Mouse (Mus musculus) hindbrain, embryonic 15.5 days (tissue): ENCODE results near the gene Wdr76. TPM values are rescaled to one million over a fixed set of nuclear protein-coding genes. Genes with fewer than 3 reads are reported as not detected.
A peak's percentile ranks its signal among the peaks of the same experiment; 100 is the strongest.

ENCODE experiments used
- ATAC-seq: fragments of 200-750 bp; cut with Nextera tagmentation; 2 replicates; pipeline ENCODE4 v1.8.0; 2017; ENCODE audit warnings: low read depth, moderate number of reproducible peaks, moderate TSS enrichment; ENCODE audit not compliant: low FRiP score
- H3K27ac ChIP-seq: fragments of 300-500 bp; sonication (generic); replicated peaks from 2 replicates; pipeline ENCODE4 v1.5.1; 2015; ENCODE audit warnings: mild to moderate bottlenecking, inconsistent platforms
- H3K27me3 ChIP-seq: fragments of 300-500 bp; sonication (generic); 2 replicates; pipeline ENCODE4 v1.6.1; 2015; ENCODE audit warnings: control low read depth, inconsistent platforms
- H3K36me3 ChIP-seq: fragments of 300-500 bp; sonication (generic); 2 replicates; pipeline ENCODE4 v1.6.1; 2015; ENCODE audit warnings: control low read depth, inconsistent platforms
- H3K4me1 ChIP-seq: fragments of 300-500 bp; sonication (generic); replicated peaks from 2 replicates; pipeline ENCODE4 v1.6.1; 2015; ENCODE audit warnings: control low read depth, inconsistent platforms
- H3K4me2 ChIP-seq: fragments of 300-500 bp; sonication (generic); 2 replicates; pipeline ENCODE4 v1.6.1; 2015; ENCODE audit warnings: moderate library complexity, mild to moderate bottlenecking, inconsistent platforms
- H3K4me3 ChIP-seq: fragments of 300-500 bp; sonication (generic); 2 replicates; pipeline ENCODE4 v1.5.1; 2015; ENCODE audit warnings: mild to moderate bottlenecking, inconsistent platforms
- H3K9ac ChIP-seq: fragments of 300-500 bp; sonication (generic); 2 replicates; pipeline ENCODE4 v1.6.1; 2015; ENCODE audit warnings: inconsistent platforms
- H3K9me3 ChIP-seq: fragments of 300-500 bp; sonication (generic); 2 replicates; pipeline ENCODE4 v1.6.1; 2016; ENCODE audit warnings: control low read depth, inconsistent platforms
- WGBS: fragments of 180-500 bp; shearing (Covaris S2); methylation state at CpG from one replicate; pipeline ENCODE4 v1.1.7; 2015; 5-methylcytosine and 5-hydroxymethylcytosine counted together
- polyA plus RNA-seq: library from polyadenylated mRNA; unstranded; fragments of >200 nt; fragmentation: Nextera tagmentation; extraction: Ambion mirVana; gene quantifications from 2 replicates; pipeline ENCODE4 v1.2.1, GENCODE M21; 2015

Wdr76 gene
- polyA plus RNA-seq, 1 experiment from 2014 or later, result 3.9 TPM

GRCm38 (mm10) chr2:121525056-121525455, 18.5 kb downstream of the Wdr76 start:
- Histone ChIP-seq H3K4me2 (no peak overlapping the region), H3K4me3 (no peak overlapping the region), H3K36me3 (no peaks in the 10 kb centered on the region; the same call in 1 of the 2 replicates), H3K27ac (no peak overlapping the region), H3K4me1 (no peaks in the 10 kb centered on the region), H3K27me3 (no peaks in the 10 kb centered on the region), H3K9ac (no peak overlapping the region), H3K9me3 (no peaks in the 10 kb centered on the region)
- ATAC-seq, result no peak
- WGBS, result 90% methylated on average over 2 of the region's 2 CpGs

- Histone ChIP-seq H3K9ac (no peak overlapping the region), H3K36me3 (peaks cover 33% of the 10 kb centered on the region), H3K27ac (no peak overlapping the region), H3K4me1 (no peaks in the 10 kb centered on the region), H3K9me3 (no peaks in the 10 kb centered on the region), H3K27me3 (no peaks in the 10 kb centered on the region), H3K4me3 (no peak overlapping the region), H3K4me2 (no peak overlapping the region)
- WGBS, result 90% methylated on average over 3 of the region's 3 CpGs
- ATAC-seq, result no peak
Measured at GRCm38 (mm10) chr2:121544829-121545228, 38.3 kb downstream of the Wdr76 start.

GRCm38 (mm10) chr2:121549630-121550029, 43.1 kb downstream of the Wdr76 start:
- WGBS, result 95% methylated on average over 6 of the region's 6 CpGs
- peaks cover 39% of the 10 kb centered on the region for H3K36me3 ChIP-seq
- H3K9me3 ChIP-seq, result no peaks in the 10 kb centered on the region

GRCm38 (mm10) chr2:121551271-121551670, 44.7 kb downstream of the Wdr76 start:
- ATAC-seq, result no peak
- no peaks in the 10 kb centered on the region for H3K9me3 ChIP-seq
- H3K9ac ChIP-seq, result no peak overlapping the region
- WGBS, result 82% methylated on average over 8 of the region's 8 CpGs
- H3K27ac ChIP-seq, result no peak overlapping the region
- no peaks in the 10 kb centered on the region for H3K27me3 ChIP-seq
- peaks cover 31% of the 10 kb centered on the region for H3K36me3 ChIP-seq
- H3K4me3 ChIP-seq, result no peak overlapping the region
- H3K4me1 ChIP-seq, result no peaks in the 10 kb centered on the region
- no peak overlapping the region for H3K4me2 ChIP-seq

More at GRCm38 (mm10) chr2:121549630-121550029, 43.1 kb downstream of the Wdr76 start:
- H3K4me2 ChIP-seq, result no peak overlapping the region
- H3K4me1 ChIP-seq, result no peaks in the 10 kb centered on the region
- H3K9ac ChIP-seq, result no peak overlapping the region
- no peak overlapping the region for H3K27ac ChIP-seq
- ATAC-seq, result no peak
- H3K27me3 ChIP-seq, result no peaks in the 10 kb centered on the region
- H3K4me3 ChIP-seq, result no peak overlapping the region

GRCm38 (mm10) chr2:121563117-121563516, 56.6 kb downstream of the Wdr76 start:
- H3K4me3 ChIP-seq, result no peak overlapping the region
- no peak overlapping the region for H3K4me2 ChIP-seq
- no peaks in the 10 kb centered on the region for H3K27me3 ChIP-seq
- no peak for ATAC-seq
- peaks cover 4% of the 10 kb centered on the region for H3K36me3 ChIP-seq
- 94% methylated on average over 3 of the region's 3 CpGs for WGBS
- no peaks in the 10 kb centered on the region for H3K4me1 ChIP-seq
- H3K9me3 ChIP-seq, result no peaks in the 10 kb centered on the region
- H3K9ac ChIP-seq, result no peak overlapping the region
- no peak overlapping the region for H3K27ac ChIP-seq

GRCm38 (mm10) chr2:121565911-121566310, 59.4 kb downstream of the Wdr76 start:
- WGBS, result 56% methylated on average over 5 of the region's 5 CpGs
- Histone ChIP-seq H3K4me2 (no peak overlapping the region), H3K27me3 (no peaks in the 10 kb centered on the region), H3K9ac (no peak overlapping the region), H3K27ac (no peak overlapping the region), H3K4me3 (no peak overlapping the region), H3K36me3 (peaks cover 7% of the 10 kb centered on the region), H3K9me3 (no peaks in the 10 kb centered on the region), H3K4me1 (no peaks in the 10 kb centered on the region)
- ATAC-seq, result peak; percentile 46; the same call in 1 of the 2 replicates

GRCm38 (mm10) chr2:121570049-121570448, 63.5 kb downstream of the Wdr76 start:
- H3K4me2 ChIP-seq, result no peak overlapping the region
- H3K9me3 ChIP-seq, result no peaks in the 10 kb centered on the region
- peaks cover 19% of the 10 kb centered on the region for H3K36me3 ChIP-seq
- H3K4me1 ChIP-seq, result no peaks in the 10 kb centered on the region
- 94% methylated on average over 3 of the region's 3 CpGs for WGBS
- no peak overlapping the region for H3K9ac ChIP-seq
- H3K27me3 ChIP-seq, result no peaks in the 10 kb centered on the region
- no peak overlapping the region for H3K27ac ChIP-seq
- H3K4me3 ChIP-seq, result no peak overlapping the region
- no peak for ATAC-seq

GRCm38 (mm10) chr2:121570999-121571655, 64.6 kb downstream of the Wdr76 start:
- Histone ChIP-seq H3K27me3 (no peaks in the 10 kb centered on the region), H3K27ac (no peak overlapping the region), H3K4me2 (no peak overlapping the region), H3K4me1 (peaks cover 7% of the 10 kb centered on the region; the same call in 1 of the 2 replicates), H3K36me3 (peaks cover 19% of the 10 kb centered on the region), H3K4me3 (no peak overlapping the region), H3K9ac (no peak overlapping the region), H3K9me3 (no peaks in the 10 kb centered on the region)
- no peak for ATAC-seq
- WGBS, result 83% methylated on average over 8 of the region's 8 CpGs

GRCm38 (mm10) chr2:121571780-121572179, 65.3 kb downstream of the Wdr76 start:
- Histone ChIP-seq H3K27me3 (no peaks in the 10 kb centered on the region), H3K9ac (no peak overlapping the region), H3K4me3 (no peak overlapping the region), H3K4me1 (peaks cover 7% of the 10 kb centered on the region; the same call in 1 of the 2 replicates), H3K36me3 (peaks cover 19% of the 10 kb centered on the region), H3K4me2 (no peak overlapping the region), H3K27ac (0 out of 2 replicates have a peak overlapping the region, but pooled peaks have one; percentile 42), H3K9me3 (no peaks in the 10 kb centered on the region)
- ATAC-seq, result peak; percentile 84
- WGBS, result 20% methylated on average over 7 of the region's 7 CpGs

GRCm38 (mm10) chr2:121574066-121574630, 67.6 kb downstream of the Wdr76 start:
- ATAC-seq, result no peak
- no peak overlapping the region for H3K4me3 ChIP-seq
- H3K9me3 ChIP-seq, result no peaks in the 10 kb centered on the region
- H3K27ac ChIP-seq, result no peak overlapping the region
- H3K27me3 ChIP-seq, result no peaks in the 10 kb centered on the region
- no peak overlapping the region for H3K9ac ChIP-seq
- H3K4me1 ChIP-seq, result peaks cover 7% of the 10 kb centered on the region; the same call in 1 of the 2 replicates
- peaks cover 15% of the 10 kb centered on the region for H3K36me3 ChIP-seq
- no peak overlapping the region for H3K4me2 ChIP-seq
- WGBS, result 75% methylated on average over 9 of the region's 9 CpGs

GRCm38 (mm10) chr2:121575741-121576201, 69.2 kb downstream of the Wdr76 start:
- Histone ChIP-seq H3K4me2 (no peak overlapping the region), H3K4me1 (peaks cover 7% of the 10 kb centered on the region; the same call in 1 of the 2 replicates), H3K27ac (no peak overlapping the region), H3K9ac (no peak overlapping the region), H3K36me3 (peaks cover 13% of the 10 kb centered on the region), H3K9me3 (no peaks in the 10 kb centered on the region), H3K4me3 (no peak overlapping the region), H3K27me3 (no peaks in the 10 kb centered on the region)
- no peak for ATAC-seq
- 58% methylated on average over 8 of the region's 8 CpGs for WGBS

GRCm38 (mm10) chr2:121582809-121583376, 76.4 kb downstream of the Wdr76 start:
- peak overlapping the region; percentile 23 for H3K27ac ChIP-seq
- no peak overlapping the region for H3K9ac ChIP-seq

More at GRCm38 (mm10) chr2:121582809-121583376, 76.4 kb downstream of the Wdr76 start:
- no peaks in the 10 kb centered on the region for H3K9me3 ChIP-seq
- H3K4me3 ChIP-seq, result no peak overlapping the region
- H3K4me2 ChIP-seq, result no peak overlapping the region
- H3K36me3 ChIP-seq, result no peaks in the 10 kb centered on the region
- WGBS, result 54% methylated on average over 13 of the region's 13 CpGs
- no peaks in the 10 kb centered on the region for H3K27me3 ChIP-seq
- peaks cover 16% of the 10 kb centered on the region for H3K4me1 ChIP-seq
- ATAC-seq, result no peak
